Mouse (Mus musculus) liver, embryonic 14.5 days (tissue): ENCODE measurements around the gene Tmem132b.

Source experiments
- CTCF ChIP-seq: IDR thresholded peaks from 2 replicates; pipeline ENCODE4 v1.5.1; 2016; ENCODE audit warnings: antibody characterized with exemption, low read depth, control low read depth
- EP300 ChIP-seq: IDR thresholded peaks from 2 replicates; pipeline ENCODE4 v1.6.1; 2016; ENCODE audit warnings: antibody characterized with exemption, low read depth

GRCm38 (mm10) chr5:125807861-125808260 is 276.3 kb downstream of the Tmem132b start:
- TF ChIP-seq CTCF = no peak
- no peak for TF ChIP-seq EP300
